Mouse (Mus musculus): ENCODE measurements around the gene Cand1. TPM values are rescaled to one million over a fixed set of nuclear protein-coding genes. Genes with fewer than 3 reads are reported as not detected.

Cand1 gene
- polyA plus RNA-seq, 1 experiment from 2014 or later, result 56.3 TPM

DNA sequence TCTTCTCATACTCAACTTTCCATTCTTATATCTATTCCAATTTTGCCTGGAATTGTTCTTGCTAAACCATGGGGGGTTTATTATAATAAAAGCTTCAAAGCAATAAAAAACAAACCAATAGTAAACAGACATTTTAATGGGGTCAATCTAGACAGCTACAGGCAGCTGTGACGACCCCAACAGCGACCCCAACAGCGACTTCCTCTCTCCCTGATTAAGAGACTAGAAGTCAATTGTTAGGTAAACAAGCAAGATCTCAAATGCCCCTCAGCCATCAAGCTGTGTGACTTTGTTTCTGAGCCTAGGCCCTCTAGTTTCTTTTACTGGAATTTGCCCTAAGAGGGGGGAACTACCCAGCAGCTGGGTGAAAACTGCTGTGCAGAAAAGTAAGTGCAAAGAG, 72.0 kb downstream of the Cand1 start:
- WGBS, result 7% methylated on average over 3 of the region's 3 CpGs

DNA sequence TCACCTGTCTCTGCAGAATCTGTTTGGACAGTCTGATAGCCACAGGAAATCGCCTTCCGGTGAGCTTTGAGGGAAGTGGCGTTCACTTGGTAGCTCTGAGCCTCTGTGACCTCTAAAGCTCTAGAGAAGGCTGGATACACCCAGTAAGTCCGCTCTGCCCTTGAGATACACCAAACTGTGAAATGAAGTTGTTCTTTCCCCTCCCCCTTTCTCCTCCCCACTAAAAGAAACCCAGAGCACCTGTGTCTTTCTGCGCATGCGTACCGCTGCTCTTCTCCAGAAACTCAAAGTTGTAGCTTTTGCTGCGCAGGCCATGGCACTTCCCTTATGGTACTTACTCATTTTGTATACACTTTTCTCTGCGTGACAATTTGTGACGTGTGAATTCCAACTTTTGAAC, 74.8 kb downstream of the Cand1 start:
- Histone ChIP-seq H3K4me2 (no peak overlapping the region), H3K4me1 (no peaks in the 10 kb centered on the region), H3K9ac (no peak overlapping the region), H3K27ac (no peak overlapping the region), H3K9me3 (no peaks in the 10 kb centered on the region), H3K4me3 (no peak overlapping the region), H3K27me3 (no peaks in the 10 kb centered on the region), H3K36me3 (no peaks in the 10 kb centered on the region)
- WGBS, result 75% methylated on average over 10 of the region's 10 CpGs
- ATAC-seq (ENCODE audit: borderline replicate concordance, extremely low read depth, low FRiP score, low TSS enrichment), result no peak

More for the DNA sequence above, 72.0 kb downstream of the Cand1 start:
- no peak overlapping the region for H3K9ac ChIP-seq
- no peaks in the 10 kb centered on the region for H3K27me3 ChIP-seq
- ATAC-seq (ENCODE audit: borderline replicate concordance, extremely low read depth, low FRiP score, low TSS enrichment), result no peak
- no peak overlapping the region for H3K27ac ChIP-seq
- H3K4me2 ChIP-seq, result no peak overlapping the region
- H3K9me3 ChIP-seq, result no peaks in the 10 kb centered on the region
- H3K4me1 ChIP-seq, result no peaks in the 10 kb centered on the region
- H3K36me3 ChIP-seq, result no peaks in the 10 kb centered on the region
- no peak overlapping the region for H3K4me3 ChIP-seq

DNA sequence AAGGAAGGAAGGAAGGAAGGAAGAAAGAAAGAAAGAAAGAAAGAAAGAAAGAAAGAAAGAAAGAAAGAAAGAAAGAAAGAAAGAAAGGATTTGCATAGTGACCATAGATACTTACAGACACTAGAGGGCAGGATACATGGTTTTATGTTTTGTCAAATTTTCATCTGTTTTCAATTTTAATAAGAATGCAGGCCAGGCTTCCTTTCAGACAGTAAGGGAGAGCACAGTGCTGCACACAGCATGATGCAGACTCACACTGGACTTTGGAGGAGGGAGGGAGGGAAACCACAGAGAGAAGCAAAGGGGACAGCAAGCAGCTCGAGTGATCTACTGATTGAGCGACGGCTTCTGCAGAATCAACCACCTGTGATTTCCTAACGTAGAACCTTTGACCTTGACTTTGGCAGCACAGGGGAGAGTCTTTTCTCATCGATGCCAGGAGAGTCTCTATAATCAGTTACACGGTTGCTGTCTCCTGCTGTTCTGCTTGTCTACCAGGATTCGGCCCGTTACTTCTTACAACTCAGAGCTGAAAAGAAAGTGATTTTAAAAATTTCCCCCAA, 78.0 kb downstream of the Cand1 start:
- WGBS, result 65% methylated on average over 8 of the region's 8 CpGs
- Histone ChIP-seq H3K9me3 (no peaks in the 10 kb centered on the region), H3K36me3 (no peaks in the 10 kb centered on the region), H3K4me2 (no peak overlapping the region), H3K4me1 (no peaks in the 10 kb centered on the region), H3K27me3 (no peaks in the 10 kb centered on the region), H3K9ac (no peak overlapping the region), H3K4me3 (no peak overlapping the region), H3K27ac (no peak overlapping the region)
- ATAC-seq (ENCODE audit: borderline replicate concordance, extremely low read depth, low FRiP score, low TSS enrichment), result no peak

DNA sequence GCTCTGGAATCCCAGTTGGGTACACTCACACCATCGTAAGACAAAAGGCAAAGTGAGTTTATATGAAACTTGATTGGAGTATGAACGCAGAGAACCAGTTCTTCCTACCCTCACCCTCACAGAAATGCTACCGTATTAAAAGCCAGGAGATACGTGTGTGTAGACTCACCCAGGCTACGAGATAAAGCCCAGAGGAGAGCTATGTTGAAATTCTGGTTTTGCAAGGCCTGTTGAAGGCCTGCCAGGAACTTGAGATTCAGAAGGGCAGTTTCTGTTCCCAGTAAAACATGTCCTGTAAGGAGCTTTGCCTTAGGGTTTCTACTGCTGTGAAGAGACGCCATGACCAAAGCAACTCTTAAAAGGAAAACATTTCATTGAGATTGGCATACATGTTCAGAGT, 79.7 kb downstream of the Cand1 start:
- no peak overlapping the region for H3K4me3 ChIP-seq
- WGBS, result 67% methylated on average over 6 of the region's 6 CpGs
- no peak overlapping the region for H3K27ac ChIP-seq
- H3K4me1 ChIP-seq, result no peaks in the 10 kb centered on the region
- no peak for ATAC-seq (ENCODE audit: borderline replicate concordance, extremely low read depth, low FRiP score, low TSS enrichment)
- no peaks in the 10 kb centered on the region for H3K36me3 ChIP-seq
- H3K4me2 ChIP-seq, result no peak overlapping the region
- no peaks in the 10 kb centered on the region for H3K27me3 ChIP-seq
- no peaks in the 10 kb centered on the region for H3K9me3 ChIP-seq
- no peak overlapping the region for H3K9ac ChIP-seq

DNA sequence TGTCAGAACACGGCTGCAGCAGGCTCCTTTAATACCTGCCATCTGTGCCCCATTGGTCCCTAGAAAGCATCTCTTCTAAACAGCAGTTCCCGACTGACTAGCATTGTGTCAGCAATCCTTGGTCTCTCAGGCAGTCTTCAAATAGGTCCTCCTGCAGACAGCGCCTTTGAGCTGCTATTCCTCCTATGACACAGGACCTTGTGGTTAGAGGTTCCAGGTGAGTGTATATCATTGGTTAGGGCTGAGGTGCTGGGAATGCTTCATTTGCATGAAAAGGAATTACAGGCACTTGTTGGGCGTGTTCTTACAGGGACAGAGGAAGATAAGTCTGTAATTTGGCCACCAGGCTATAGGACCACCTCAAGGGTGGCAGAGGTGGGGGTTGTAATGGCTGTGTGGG, 90.6 kb downstream of the Cand1 start:
- Histone ChIP-seq H3K36me3 (no peaks in the 10 kb centered on the region), H3K27me3 (no peaks in the 10 kb centered on the region), H3K9me3 (no peaks in the 10 kb centered on the region), H3K4me3 (no peak overlapping the region), H3K4me1 (no peaks in the 10 kb centered on the region), H3K4me2 (no peak overlapping the region), H3K9ac (no peak overlapping the region), H3K27ac (no peak overlapping the region)
- no peak for ATAC-seq (ENCODE audit: borderline replicate concordance, extremely low read depth, low FRiP score, low TSS enrichment)
- WGBS, result 59% methylated on average over 4 of the region's 4 CpGs

Other genes starting within 250 kb of the Cand1 start
- 1.7 TPM in 2 replicates for gene Grip1, start 213.8 kb upstream of the Cand1 start, polyA plus RNA-seq (2015; fragmentation: Nextera tagmentation; extraction: Ambion mirVana)